Mouse (Mus musculus) G1E (cell line): Measurements from ENCODE around the gene Tmem202.

Source experiments
- CTCF ChIP-seq: IDR thresholded peaks from 2 replicates; pipeline ENCODE4 v1.5.1; 2012; ENCODE audit warnings: low read depth, low read length, inconsistent platforms, mixed read lengths
- GATA1 ChIP-seq: IDR thresholded peaks from 2 replicates; pipeline ENCODE4 v1.6.1; 2012; ENCODE audit warnings: borderline replicate concordance, low read length, inconsistent platforms, mixed read lengths
- POLR2AphosphoS5 ChIP-seq: IDR thresholded peaks from 2 replicates; pipeline ENCODE4 v1.6.1; 2012; ENCODE audit warnings: low read depth, low read length, inconsistent platforms; ENCODE audit not compliant: insufficient replicate concordance
- TAL1 ChIP-seq: conservative IDR thresholded peaks from 2 replicates; pipeline ENCODE4 v1.6.1; 2012; ENCODE audit warnings: low read depth, low read length, inconsistent platforms, mixed read lengths

GRCm38 (mm10) chr9:59577401-59577800 lies 37.8 kb upstream of the Tmem202 start:
- TF ChIP-seq CTCF: no peak
- no peak for TF ChIP-seq GATA1
- no peak for TF ChIP-seq TAL1
- TF ChIP-seq POLR2AphosphoS5: no peak
